Mouse (Mus musculus) lung, postnatal 4 days (tissue): ENCODE results near the gene Olfr645.

Source experiments
- DNase-seq, 2 experiments: peaks; one replicate each; pipeline ENCODE4 v3.0.0; 2021

The Olfr645 gene

DNA sequence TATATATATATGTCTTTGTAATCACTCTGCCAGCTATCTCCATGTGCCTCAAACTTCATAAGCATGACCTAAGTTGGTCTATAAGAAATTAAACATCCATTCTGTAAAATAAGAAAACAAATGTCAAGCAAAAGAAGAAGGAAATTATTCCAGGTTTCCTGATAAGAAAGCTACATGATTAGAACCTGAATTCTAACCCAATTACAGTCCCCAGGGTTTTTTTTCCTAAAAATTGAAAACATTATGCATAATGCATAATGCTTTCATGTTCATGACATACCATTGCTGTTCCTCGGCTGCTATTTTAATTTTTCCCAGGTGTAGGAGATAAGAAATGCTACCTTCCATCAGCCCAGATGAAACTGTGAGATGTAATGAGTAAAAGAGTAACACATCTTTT is at the start of gene Olfr645:
Olfr645 (minus strand) TSS at position 101 of the 400 bp plus-strand sequence.
- DNase-seq = no peak

DNA sequence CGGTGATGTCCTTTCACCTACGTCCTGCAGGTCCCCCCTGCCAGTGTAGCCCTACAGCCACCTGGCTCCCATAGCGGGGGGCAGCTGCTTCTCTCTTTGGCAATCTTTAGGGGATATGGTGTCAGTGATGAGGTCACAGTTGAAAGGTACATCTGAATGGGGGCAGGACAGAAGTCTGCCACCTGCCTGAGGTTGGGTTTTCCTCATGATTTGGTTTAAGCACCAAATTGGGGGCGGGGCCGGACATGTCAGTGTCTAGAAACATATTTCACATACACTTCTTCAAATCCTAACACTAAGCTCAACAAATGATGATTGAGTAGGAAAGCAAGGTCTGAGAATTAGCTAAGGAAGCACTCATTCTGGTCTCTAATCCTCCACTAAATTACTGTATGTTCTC is 44.5 kb upstream of the Olfr645 start, which contains the start of gene Ubqln5:
Ubqln5 (minus strand) TSS at position 101 of the 400 bp plus-strand sequence.
- DNase-seq = no peak

DNA sequence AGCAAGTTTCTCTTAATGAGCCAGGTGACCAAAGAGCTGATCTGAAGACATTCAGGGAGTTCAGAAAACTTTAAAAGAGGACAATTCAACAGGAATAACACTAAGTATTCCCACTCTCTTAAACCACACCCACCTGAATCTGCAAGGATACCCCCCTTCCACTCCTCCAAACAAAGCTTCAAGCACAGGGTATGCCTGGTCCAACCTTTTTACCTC is 19.4 kb upstream of the Olfr645 start, which contains the start of gene Olfr646:
Olfr646 (plus strand) TSS at position 117 of the 216 bp plus-strand sequence.
- no peak for DNase-seq

DNA sequence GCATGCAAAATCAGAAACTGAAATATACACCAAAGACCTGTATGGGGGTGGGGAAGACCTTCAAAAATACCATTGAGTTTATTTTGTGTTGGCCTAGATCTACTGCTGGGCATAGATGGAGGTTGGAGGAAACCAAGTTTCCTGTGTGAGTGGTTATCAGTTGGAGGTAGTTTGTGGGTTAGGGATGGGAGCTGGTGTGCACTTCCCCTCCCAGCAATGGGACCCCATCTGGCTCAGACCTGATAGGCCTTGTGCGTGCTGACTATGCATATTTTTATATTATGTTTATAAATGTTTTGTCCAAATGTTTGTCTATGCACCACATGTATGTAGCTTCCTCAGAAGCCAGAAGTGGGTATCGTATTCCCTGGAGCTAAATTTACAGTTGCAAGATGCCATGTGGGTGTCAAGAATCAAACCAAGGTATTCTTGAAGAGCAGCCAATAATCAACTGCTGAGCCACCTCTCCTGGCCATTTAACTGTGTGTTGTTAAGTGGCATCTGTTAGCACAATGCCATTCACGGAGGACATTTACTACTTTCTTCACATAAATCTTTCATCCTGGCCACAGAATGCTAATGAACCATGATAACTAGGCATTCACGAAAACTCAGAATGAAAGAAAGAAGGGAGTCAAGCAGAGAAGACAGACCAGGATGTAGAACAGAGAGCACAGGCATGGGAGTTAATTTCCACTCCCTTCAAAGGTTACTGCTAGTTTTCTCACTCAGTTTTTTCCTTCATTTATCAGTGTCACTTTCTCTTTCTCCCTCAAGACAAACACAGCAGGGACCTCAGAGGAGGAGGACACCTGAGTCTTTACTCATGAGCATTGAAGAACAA is 18.9 kb upstream of the Olfr645 start:
- no peak for DNase-seq

DNA sequence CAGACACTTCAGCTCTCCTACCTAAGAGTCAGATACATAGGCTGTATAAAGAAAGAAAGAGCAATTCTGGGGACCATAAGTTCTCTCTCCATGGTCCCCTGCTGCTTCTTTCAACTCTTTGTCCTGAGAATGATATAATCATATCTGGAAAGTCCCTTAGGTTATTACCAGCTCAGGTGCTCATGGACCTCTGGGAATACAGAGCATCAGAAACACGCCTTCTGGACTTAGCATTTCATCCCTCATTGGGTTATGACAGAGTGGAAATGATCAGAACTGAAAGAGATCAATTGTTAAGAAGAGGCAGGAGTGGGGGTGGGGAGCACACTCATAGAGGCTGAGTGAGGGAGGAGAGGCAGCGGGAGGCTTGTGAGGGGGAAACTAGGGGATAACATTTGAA is 13.5 kb downstream of the Olfr645 start, which contains the start of gene Olfr644:
Olfr644 (minus strand) TSS at position 101 of the 400 bp plus-strand sequence.
- no peak for DNase-seq

DNA sequence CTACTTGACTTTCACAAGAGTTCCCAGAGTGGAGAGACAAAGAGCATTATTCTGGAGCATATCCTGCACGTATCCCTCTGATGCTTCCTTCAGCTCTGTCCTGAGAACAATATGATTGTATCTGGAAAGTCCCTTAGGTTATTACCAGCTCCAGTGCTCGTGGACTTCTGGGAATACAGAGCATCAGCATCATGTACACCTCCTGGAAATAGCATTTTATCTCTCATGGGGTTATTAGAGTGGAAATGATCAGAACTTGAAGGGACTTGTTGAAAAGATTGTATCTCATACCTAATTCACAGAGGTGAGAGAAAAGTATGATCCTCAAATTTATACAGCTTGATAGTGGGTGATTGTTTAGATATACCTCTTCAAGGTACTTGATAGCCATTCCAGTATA is 23.9 kb downstream of the Olfr645 start, which contains the start of gene 4930516K23Rik:
4930516K23Rik (minus strand) TSS at position 101 of the 400 bp plus-strand sequence.
- DNase-seq = no peak

DNA sequence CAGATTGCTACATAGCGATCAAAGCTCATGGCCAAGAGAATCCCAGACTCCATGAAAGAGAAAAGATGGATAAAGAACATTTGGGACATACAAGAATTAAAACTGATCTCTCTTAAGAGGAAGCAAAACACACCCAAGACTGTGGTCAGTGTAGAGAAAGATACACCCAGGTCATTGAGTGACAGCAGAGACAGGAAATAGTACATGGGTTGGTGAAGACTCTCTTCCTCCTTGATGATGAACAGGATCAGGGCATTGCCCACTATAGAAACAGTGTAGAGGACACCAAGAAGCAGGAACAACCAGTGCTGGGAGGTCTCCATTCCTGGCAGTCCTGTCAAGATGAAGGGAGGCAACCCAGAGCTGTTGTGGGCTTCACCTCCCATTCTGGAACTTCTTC is 26.1 kb downstream of the Olfr645 start:
- DNase-seq = no peak

DNA sequence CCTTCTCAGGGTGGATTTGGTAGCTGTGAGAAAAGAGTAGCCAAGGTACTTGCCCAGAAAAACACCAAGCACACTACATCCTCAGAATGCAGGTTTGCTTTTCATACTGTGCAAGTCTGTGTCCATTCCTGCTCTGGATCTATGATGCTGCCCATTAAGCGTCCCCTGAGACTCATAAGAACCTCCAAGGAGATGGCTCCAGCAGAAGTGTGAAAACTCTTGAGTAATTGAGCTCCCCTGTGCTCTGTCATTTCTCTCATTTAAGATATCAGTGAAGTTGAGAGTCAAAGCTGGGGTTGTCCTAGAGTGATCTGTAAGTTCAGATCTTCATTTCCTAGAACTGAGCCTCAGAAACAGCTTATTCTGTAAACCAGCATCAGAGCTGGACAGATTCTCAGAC is 32.7 kb downstream of the Olfr645 start, which contains the start of gene Olfr642:
Olfr642 (minus strand) TSS at position 101 of the 400 bp plus-strand sequence.
- no peak for DNase-seq

DNA sequence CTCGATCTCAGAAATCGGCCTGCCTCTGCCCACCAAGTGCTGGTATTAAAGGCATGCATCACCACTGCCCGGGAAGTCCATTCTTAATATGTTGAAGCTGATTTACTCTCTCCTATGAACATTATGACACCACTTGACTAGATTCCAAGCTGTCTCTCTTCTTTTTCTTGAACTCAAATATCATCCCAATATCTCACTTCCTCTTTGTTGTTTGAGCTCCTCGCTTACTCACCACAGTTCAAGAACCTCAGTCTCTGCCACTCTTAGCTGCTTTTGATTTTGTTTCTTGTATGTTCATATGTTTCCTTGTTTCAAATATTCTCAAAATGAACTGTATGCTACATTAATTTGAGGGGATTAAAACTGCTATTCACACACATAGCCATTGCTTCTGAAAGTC is 34.5 kb downstream of the Olfr645 start:
- DNase-seq = no peak

DNA sequence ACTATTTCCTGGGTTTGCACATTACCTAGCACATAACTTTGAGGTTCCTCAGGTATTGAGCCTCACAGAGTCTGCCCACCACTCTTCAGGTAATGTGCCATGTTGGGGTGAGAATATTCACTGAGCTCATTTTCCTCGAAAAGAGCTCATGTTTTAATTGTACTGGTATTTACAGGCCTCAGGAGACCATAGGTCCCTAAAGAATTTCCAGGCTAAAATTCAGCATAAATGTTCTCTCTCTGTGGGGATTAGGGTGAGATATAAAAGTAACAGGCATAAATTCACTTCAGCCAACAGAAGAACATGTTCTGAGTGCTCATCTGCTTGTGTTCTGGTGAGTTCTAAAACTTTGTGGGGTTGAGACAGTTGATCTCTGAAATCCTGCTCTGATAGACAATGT is 50.1 kb downstream of the Olfr645 start, which contains the start of gene Olfr641:
Olfr641 (plus strand) TSS at position 301 of the 400 bp plus-strand sequence.
- DNase-seq = no peak
